Mouse (Mus musculus) adrenal gland, adult 18-20 months (tissue): ENCODE data around the gene Nhlrc3. TPM values are rescaled to one million over a fixed set of nuclear protein-coding genes. Genes with fewer than 3 reads are reported as not detected.

Experiments used
- total RNA-seq, 2 experiments: library from RNA; stranded (reverse); gene quantifications; 1 replicate in 1 of 2; 2 replicates in 1 of 2; pipeline ENCODE4 v1.2.3; 2021

Gene Nhlrc3
- total RNA-seq, 2 experiments from 2014 or later, result 10.0 to 11.1 TPM

Other genes with a start within 250 kb of the Nhlrc3 start
- gene Proser1, start 334 bp upstream of the Nhlrc3 start, total RNA-seq, result 10 to 100 TPM; 13.7 to 19.0 TPM
- not detected for gene Stoml3, start 25.3 kb upstream of the Nhlrc3 start, total RNA-seq
- under 1 TPM; 0.13 TPM for gene Frem2, start 194.0 kb upstream of the Nhlrc3 start, total RNA-seq